Mouse (Mus musculus) thymus, postnatal 0 days (tissue): Measurements from ENCODE around the gene 0610030E20Rik. TPM values are rescaled to one million over a fixed set of nuclear protein-coding genes. Genes with fewer than 3 reads are reported as not detected.
A peak's percentile ranks its signal among the peaks of the same experiment; 100 is the strongest.

Source experiments
- DNase-seq: peaks from one replicate; pipeline ENCODE4 v3.0.0-alpha.2; 2015; ENCODE audit warnings: low spot score
- polyA plus RNA-seq: library from polyadenylated mRNA; unstranded; fragments of >200 nt; fragmentation: Nextera tagmentation; extraction: Ambion mirVana; gene quantifications from 2 replicates; pipeline ENCODE4 v1.2.1, GENCODE M21; 2015

The 0610030E20Rik gene
- polyA plus RNA-seq: 31.7 and 32.5 TPM in 2 replicates

DNA sequence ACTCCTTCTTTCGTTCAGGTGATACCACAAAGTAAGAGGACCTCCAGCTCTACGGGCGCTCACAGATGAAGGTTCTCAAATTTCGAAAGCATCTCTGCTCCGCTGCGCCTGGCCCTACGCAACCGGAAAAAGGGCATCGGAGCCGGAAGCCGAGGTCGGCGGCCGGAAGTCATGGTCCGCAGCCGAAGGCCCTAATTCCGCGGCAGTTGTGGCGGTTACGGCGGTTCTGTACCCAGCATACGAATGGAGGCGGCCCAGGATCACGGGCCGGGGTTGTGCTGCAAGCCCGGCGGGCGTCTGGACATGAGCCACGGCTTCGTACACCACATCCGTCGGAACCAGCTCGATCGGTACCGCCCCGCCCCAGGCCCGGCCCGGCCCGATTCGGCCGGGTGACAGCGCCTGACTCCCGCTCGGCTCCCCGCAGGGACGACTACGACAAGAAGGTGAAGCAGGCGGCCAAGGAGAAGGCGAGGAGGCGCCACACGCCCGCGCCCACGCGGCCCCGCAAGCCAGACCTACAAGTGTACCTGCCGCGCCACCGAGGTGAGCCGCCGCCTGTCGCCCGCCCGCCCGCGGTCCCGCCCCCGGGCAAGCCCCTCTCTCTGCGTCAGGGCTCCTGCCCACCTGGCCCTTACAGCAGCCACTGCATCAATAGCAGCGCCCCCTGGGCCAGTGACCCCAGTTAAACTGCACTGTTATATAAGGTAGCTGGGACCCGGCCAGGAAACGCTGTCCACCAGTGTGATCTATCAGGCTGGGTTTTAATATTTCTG, at the start of gene 0610030E20Rik:
TSS of gene 0610030E20Rik (plus strand) at position 152 of the 776 bp plus-strand sequence.
- DNase-seq: peak; percentile 76

DNA sequence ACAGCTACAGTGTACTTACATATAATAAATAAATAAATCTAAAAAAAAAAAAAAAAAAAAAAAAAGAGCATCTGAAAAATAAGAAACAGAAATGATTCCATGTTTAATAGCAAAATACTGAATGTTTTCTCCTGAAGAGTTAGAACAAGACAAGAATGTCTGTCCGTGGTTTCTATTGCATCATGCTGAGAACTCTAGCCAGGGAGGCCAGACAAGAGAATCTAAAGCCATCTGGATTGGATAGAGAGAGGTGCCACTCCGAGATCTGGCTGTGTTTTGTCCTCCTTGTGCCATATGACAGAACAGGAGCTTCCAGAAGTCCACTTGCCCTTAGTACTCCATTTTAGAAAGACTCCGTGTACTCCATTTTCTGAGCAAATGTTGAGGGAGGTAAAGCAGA, 49.3 kb upstream of the 0610030E20Rik start:
- DNase-seq: no peak

DNA sequence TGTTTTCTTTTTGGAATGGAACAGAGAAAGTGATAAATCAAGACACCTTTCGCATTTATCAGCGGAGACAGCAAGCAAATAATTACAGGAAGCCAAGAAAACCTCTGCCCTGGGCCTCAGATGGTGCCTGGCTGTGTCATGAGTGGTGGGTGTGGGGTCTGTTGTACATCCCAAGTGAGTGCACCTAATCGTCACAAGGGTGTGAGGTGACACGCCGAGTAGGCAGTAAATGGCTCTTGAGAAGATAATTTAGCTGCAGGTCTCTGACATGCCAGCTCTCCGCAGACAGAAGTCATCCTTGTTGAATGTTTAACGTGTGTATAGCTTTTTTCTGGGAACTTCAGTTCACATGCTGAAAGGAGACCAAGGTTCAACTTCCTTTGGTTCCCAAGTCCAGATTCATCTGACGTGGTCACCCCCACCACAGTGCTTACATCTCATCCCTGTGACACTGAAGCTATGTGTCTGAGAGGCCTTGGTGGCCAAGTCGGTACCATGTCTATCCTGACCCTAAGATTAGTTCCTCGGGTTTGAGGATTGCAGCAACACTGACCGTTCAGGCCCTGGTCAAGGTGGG, 44.7 kb upstream of the 0610030E20Rik start:
- DNase-seq: no peak

GRCm38 (mm10) chr6:72303510-72303909, 43.6 kb upstream of the 0610030E20Rik start:
- no peak for DNase-seq

DNA sequence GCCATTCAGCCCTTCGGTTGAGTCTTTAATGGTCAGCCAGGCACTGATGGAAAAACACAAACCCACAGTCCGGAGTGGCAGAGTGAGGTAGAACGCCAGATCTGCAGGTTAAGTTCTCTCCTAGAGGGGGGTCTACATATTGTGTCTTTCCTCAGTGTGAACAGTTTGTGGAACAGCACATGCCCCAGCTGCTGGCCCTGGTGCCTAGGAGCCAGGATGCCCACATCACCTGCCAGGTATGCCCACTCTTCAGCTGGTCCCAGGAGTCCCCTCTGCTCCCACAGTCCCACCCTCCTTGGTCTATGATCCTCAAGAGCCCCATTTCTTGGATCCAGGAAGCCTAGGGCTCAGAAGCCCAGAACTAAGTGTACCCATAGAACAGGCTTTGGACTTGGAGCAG, 34.9 kb upstream of the 0610030E20Rik start:
- no peak for DNase-seq

GRCm38 (mm10) chr6:72313124-72313867, 33.8 kb upstream of the 0610030E20Rik start:
- no peak for DNase-seq

GRCm38 (mm10) chr6:72315384-72315783, 31.7 kb upstream of the 0610030E20Rik start:
- DNase-seq: no peak

DNA sequence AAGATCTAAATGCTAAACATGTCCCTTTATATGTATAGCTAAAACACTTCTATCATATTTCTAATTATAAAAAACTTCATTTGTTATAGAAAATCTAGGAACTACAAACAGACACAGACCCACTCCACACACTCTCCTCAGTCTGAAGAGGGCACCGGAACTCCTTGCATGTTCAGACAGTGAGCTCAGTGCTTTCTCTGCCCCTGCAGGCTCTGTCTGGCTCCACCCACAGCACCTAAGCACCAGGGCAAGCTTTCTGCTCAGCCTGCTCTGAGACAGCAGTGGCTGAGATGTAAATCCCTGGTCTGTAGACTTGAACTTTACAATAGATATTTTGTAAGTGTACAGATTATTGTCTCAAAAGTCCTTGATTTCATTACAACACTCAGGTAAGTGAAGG, 31.1 kb upstream of the 0610030E20Rik start:
- DNase-seq: no peak

DNA sequence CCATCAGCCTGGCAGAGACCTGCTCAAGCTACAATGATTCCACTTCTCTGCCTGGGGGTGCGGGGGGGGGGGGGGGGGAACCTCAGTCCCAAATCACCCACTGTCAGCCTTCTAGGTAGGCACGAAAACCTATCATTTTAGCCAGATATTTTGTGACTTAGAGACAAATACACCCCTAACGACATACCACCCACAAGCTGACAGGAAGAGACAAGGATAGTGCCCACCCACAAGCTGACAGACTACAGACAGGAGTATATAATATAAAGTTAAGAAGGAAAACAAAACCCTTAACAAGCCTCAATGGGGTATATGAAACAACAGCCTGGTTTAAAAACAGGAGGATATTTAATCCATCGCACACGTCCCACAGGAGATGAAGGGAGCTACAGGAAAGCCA, 28.7 kb upstream of the 0610030E20Rik start:
- no peak for DNase-seq

DNA sequence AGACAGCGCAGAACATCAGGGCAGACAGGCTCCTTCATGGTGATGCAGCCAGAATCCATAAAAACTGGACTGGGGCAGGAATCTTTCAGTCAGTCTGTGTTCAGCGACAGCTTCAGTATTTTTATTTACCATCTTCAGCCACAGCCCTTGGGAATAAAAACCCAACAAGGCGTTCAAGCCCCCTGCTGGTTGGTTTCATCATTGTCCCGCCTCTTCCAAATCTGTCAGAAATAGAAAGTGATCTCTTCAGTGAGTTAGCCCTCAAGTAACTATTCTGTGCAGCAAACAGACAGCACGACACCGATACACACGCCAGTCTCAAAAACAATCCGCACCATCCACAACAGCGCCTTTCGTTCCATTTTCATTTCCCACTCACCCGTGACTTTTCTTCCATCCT, 28.1 kb upstream of the 0610030E20Rik start:
- DNase-seq: peak; percentile 37

- DNase-seq: no peak
Observed at GRCm38 (mm10) chr6:72322936-72323335, 24.2 kb upstream of the 0610030E20Rik start.

DNA sequence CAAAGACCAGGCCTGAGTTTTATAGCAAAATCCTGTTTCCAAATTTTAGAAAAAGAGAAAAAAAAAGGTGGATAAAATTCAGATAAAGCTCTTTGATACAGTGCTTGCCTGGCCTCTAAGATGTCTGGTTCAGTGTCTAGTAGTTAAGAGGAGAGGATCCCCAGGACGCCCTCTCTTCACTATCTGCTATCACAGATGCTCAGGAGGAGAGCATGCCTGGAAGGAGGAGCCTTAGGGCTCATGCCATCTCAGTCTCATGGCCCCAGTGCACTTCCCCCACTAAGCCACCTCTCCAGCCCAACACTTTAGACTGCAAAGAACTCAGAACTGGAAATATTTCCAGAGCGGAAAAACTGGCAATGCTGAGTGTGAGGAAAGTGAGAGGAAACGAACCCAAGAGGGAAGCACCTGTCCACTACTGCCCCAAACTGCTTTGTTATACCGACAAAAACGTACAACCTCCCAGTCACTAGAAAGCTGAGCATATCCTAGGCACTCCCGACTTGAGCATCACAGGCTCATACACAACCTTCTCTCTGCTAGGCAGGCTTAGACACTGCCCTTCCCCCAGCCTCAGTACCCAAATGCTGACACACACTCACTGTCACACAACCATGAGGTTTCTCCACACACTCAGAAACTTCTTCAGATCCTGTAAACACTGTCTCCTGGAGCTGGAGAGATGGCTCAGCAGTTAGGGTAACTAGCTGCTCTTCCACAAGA, 23.2 kb upstream of the 0610030E20Rik start:
- DNase-seq: no peak

GRCm38 (mm10) chr6:72326274-72326673, 20.8 kb upstream of the 0610030E20Rik start:
- peak; percentile 26 for DNase-seq

GRCm38 (mm10) chr6:72329019-72329418, 18.1 kb upstream of the 0610030E20Rik start:
- DNase-seq: no peak

DNA sequence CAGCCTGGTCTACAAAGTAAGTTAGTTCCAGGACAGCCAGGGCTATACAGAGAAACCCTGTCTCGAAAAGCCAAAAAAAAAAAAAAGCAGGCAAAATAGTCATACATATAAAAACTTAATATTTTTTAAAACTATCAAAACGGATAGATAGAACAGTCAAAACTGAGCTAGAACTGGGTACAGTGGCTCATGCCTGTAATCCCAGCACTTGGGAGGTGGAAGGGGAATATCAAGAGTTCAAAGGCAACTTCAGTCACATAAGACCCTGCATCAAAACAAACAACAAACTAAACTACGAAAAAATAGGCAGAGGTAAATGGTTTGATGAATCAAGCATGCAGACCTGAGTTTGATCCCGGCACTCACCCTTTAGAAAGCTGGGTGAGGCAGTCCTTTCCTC, 17.0 kb upstream of the 0610030E20Rik start:
- no peak for DNase-seq

GRCm38 (mm10) chr6:72333111-72333510, 14.0 kb upstream of the 0610030E20Rik start:
- DNase-seq: no peak

DNA sequence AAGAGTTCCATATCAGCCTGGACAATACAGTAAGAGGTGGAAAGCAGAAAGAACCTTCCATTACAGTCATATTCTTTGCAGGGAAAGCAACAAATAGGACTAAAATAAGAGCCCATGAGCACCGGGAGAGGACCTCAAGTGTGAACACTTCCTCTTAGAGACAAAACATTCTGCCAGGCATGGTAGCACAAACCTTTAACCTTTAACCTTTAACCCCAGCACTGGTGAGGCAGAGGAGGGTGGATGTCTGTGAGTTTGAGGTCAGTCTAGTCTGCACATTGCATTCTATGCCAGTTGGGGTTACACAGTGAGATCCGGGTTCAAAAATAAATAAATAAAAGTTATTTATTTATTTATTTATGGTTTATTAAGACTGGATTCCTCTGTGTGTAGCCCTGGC, 6.6 kb upstream of the 0610030E20Rik start:
- no peak for DNase-seq

DNA sequence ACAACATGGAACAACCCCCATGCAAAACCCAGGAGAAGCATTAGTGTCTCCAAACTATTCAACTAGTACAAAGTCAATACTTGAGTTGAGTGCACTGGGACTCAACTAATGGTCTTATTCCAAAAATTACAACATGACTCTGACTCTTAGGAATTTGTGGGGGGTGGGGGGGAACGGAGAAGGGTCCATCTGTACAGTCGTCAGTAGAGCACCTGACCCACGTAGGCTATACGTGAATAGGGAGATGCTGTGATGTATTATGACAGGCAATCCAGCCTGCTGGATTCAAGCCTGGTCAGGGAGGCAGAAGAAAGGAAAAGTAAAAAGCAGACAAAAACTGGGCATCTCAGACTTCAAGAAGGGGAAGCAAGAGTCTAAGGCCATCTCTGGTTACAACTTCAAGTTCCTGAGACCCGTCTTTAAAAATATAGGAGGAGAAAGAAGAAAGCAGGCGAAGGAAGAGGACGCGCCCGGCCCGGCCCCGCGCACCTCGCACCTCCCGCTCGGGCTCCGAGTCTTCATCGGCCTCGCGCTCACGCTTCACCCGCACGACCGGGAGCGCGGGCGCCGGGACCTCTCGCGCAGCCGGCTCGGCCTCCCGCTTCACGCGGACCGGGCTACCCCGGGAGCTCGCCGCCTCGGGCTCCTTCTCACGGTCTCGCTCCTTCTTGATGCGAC, 2.6 kb upstream of the 0610030E20Rik start:
- DNase-seq: no peak

DNA sequence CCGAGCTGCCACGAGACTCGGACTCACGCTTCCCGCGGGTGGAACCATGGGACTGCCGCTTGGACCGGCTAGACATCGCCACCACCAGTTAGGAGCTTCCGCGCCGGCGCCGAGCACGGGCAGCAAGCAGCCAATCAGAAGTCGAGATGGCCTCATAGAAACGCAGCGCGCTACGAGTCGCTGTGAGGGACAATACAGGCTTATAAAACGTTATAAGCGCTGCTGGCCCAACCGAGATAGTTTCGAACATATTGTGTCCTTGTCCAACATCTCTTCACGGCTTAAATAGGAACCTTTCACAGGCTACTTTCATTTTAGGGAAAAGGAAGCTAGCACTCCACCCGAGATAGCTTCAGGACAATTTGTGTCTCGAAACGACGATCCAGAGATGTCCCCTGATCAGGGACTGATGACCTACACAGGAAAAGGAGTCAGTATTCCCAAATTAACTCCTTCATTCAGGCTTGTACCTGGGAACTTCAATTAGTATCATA, 2.0 kb upstream of the 0610030E20Rik start, which contains the start of gene Usp39:
TSS of gene Usp39 (minus strand) at position 111 of the 494 bp plus-strand sequence.
- DNase-seq: peak; percentile 92

DNA sequence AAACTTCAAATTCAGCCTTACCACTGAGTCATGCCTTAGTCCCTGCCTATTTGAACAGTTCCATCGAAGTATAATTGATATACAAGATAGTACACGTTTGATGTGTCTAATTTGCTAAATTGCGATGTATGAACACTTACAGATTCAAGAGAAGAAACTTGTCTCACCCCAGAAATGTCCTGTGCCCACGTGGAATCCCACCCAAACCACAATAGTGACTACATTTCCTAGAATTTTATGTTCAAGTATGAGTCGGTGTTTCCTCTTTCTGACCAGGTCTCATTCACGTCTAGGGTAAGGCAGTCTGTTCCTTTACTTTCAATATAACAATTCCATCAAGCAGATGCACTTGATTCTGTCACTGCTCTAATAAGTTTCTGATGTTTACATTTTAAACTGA, 1.5 kb upstream of the 0610030E20Rik start:
- DNase-seq: no peak

- no peak for DNase-seq
Observed at GRCm38 (mm10) chr6:72346261-72346660, 856 bp upstream of the 0610030E20Rik start.
